Mouse (Mus musculus) CD4-positive, CD25-positive, alpha-beta regulatory T cell, adult 9 weeks (primary cell): Measurements from ENCODE around the gene Tmem141. TPM values are rescaled to one million over a fixed set of nuclear protein-coding genes. Genes with fewer than 3 reads are reported as not detected.

Source experiments
- polyA plus RNA-seq: library from polyadenylated mRNA; unstranded; fragments of 100-300 nt; shearing (Covaris generic); gene quantifications from one replicate; pipeline ENCODE4 v1.2.1, GENCODE M21; 2017

Gene Tmem141
- 2.1 TPM for polyA plus RNA-seq

DNA sequence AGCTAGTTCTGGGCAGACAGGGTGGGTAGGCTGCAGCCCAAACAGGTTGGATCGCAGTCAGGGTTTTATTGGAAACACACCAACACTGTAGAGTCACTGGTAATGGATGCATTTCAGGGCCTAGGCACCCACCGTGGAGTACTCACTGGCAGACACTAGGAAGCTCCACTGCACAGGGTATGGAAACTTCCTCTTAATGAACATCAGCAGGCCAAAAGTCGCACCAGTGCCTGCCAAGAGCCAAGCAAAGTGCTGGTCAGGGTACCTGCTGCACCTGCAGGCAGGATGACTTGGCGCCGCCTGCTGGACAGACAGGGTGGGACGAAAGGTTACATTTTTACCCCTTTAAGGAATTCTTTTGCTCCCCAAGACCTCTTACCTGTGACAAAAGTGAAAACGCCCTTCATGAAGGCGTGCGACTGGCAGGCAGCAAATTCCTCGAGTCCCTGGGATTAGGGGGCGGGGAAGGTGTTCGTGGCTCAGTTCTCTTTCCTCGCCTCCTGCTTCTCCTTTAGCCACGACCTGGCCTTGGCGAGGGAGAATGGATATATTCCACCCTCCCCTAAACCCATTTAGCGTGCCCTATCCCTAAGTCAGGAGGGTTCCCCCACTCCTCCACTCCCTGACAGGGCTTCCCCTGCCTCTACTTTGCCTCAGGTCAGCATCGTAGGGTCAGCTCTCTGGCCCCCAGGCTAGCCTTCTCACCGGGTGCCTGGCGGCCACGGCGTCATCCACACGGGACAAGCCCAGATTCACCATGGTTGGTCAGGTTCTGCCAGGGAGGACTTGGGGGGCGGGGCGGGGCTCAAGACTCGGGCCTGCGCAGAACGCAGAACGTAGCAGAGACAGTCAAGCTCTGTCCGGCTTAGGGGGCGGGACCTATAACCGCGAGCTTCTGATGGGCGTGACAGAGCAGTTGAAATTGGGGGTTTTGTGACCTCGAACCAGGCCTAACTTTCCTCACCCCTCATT lies at the start of gene Tmem141:
Gene Tmem141 (minus strand): TSS at position 777 of the 972 bp plus-strand sequence.

GRCm38 (mm10) chr2:25657652-25658051 lies 35.8 kb upstream of the Tmem141 start, which contains the start of gene Lcn5:
Lcn5 (plus strand) TSS chr2:25657952.

DNA sequence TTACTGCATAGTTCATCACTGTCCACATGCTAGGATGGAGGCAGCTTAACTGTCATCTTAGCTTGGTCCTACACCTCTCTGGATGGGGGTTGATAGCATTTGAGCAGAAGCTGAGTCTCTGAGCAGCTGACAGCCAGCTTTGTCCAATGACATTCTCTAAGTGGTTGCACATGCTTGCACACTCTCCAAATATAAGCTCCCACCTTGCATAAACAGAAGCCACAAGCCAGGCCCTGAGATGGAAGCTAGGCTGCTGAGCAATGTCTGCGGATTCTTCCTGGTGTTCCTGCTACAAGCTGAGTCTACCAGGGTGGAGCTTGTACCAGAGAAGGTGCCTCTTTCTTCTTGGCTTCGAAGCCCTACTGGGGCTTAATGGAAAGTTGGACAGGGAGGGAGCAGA lies 31.1 kb upstream of the Tmem141 start, which contains the start of gene Lcn8:
Gene Lcn8 (plus strand): TSS at position 219 of the 400 bp plus-strand sequence.

DNA sequence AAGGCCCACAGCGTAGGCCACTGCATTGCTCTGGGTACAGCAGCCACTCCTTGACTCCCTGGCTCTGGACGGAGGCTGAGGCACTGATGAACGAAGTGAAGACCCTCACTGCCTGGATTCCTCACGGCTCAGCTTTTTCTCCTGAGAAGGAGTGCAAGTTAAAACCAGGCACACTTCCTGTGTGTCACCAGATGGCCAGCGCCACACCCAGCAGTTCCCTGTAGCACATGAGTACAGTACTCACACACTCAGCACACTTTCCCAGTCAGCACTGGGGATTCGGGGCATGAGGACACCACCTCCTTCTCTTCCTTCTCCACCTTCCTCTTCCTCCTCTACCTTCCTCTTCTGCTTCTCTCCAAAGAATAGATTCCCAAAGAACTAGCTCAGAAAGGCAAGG lies 6.0 kb upstream of the Tmem141 start, which contains the start of gene Fcna:
Gene Fcna (minus strand): TSS at position 220 of the 400 bp plus-strand sequence.

DNA sequence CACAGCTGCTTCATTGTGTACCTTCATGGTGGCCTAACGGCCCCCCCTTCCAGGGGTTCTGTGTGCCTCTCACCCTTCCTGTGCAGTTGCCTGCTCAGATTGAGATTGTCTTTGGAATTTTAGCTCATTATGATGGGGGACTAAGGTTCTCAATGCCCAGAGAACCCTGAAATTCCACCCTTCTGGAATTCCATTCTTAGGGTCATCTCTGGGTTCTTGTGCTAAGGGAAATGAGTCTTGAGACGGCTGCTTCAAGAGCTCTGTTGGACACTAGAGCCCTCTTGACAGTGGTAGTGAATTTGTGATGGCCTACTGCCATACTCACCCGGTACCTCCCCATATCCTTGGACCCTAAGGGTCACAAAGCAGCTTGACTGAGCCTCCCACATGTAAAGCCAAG lies 4.2 kb downstream of the Tmem141 start, which contains the start of gene Ccdc183:
Gene Ccdc183 (minus strand): TSS at position 101 of the 400 bp plus-strand sequence.

GRCm38 (mm10) chr2:25607761-25608622 lies 13.8 kb downstream of the Tmem141 start, which contains the start of gene Rabl6:
Rabl6 (minus strand) TSS chr2:25608521.

GRCm38 (mm10) chr2:25581294-25581864 lies 40.4 kb downstream of the Tmem141 start, which contains the start of gene Ajm1:
Ajm1 (minus strand) TSS chr2:25581757.

GRCm38 (mm10) chr2:25574579-25575431 lies 47.0 kb downstream of the Tmem141 start, which contains the start of the genes Mamdc4 and Phpt1:
Mamdc4 (minus strand) TSS chr2:25574845.
Phpt1 (minus strand) TSS chr2:25575224.

Other genes starting within 250 kb of the Tmem141 start
- gene Sapcd2, start 249.7 kb downstream of the Tmem141 start, polyA plus RNA-seq, result 0.37 TPM
- not detected for gene Entpd2, start 226.1 kb downstream of the Tmem141 start, polyA plus RNA-seq
- 1.1 TPM for gene Npdc1, start 222.7 kb downstream of the Tmem141 start, polyA plus RNA-seq
- gene Fut7, start 198.7 kb downstream of the Tmem141 start, polyA plus RNA-seq, result 6.8 TPM
- 19.7 TPM for gene Abca2, start 193.3 kb downstream of the Tmem141 start, polyA plus RNA-seq
- gene Clic3, start 165.2 kb downstream of the Tmem141 start, polyA plus RNA-seq, result 5.3 TPM
- gene Paxx, start 160.9 kb downstream of the Tmem141 start, polyA plus RNA-seq, result 117 TPM
- gene Ptgds, start 152.0 kb downstream of the Tmem141 start, polyA plus RNA-seq, result not detected
- gene Lcn12, start 128.1 kb downstream of the Tmem141 start, polyA plus RNA-seq, result not detected
- 125 TPM for gene Fbxw5, start 121.3 kb downstream of the Tmem141 start, polyA plus RNA-seq
- gene C8g, start 120.3 kb downstream of the Tmem141 start, polyA plus RNA-seq, result 10.0 TPM
- gene Traf2, start 75.1 kb downstream of the Tmem141 start, polyA plus RNA-seq, result 106 TPM
- 249 TPM for gene Edf1, start 64.2 kb downstream of the Tmem141 start, polyA plus RNA-seq
- gene Mamdc4, start 47.2 kb downstream of the Tmem141 start, polyA plus RNA-seq, result 1.0 TPM
- 88.8 TPM for gene Phpt1, start 46.8 kb downstream of the Tmem141 start, polyA plus RNA-seq
- not detected for gene Ajm1, start 40.2 kb downstream of the Tmem141 start, polyA plus RNA-seq
- 8.2 TPM for gene Rabl6, start 13.5 kb downstream of the Tmem141 start, polyA plus RNA-seq
- gene Ccdc183, start 4.3 kb downstream of the Tmem141 start, polyA plus RNA-seq, result not detected
- gene Fcna, start 6.0 kb upstream of the Tmem141 start, polyA plus RNA-seq, result 5.9 TPM
- gene Lcn8, start 31.1 kb upstream of the Tmem141 start, polyA plus RNA-seq, result not detected
- gene Lcn5, start 35.9 kb upstream of the Tmem141 start, polyA plus RNA-seq, result not detected
- gene Lcn6, start 54.8 kb upstream of the Tmem141 start, polyA plus RNA-seq, result 0.31 TPM
- gene Lcn10, start 60.7 kb upstream of the Tmem141 start, polyA plus RNA-seq, result 0.33 TPM
- gene Obp2a, start 78.0 kb upstream of the Tmem141 start, polyA plus RNA-seq, result 0.88 TPM
- gene Bmyc, start 84.7 kb upstream of the Tmem141 start, polyA plus RNA-seq, result 119 TPM
- gene Obp2b, start 115.0 kb upstream of the Tmem141 start, polyA plus RNA-seq, result not detected
- gene Lcn3, start 143.6 kb upstream of the Tmem141 start, polyA plus RNA-seq, result not detected
- not detected for gene Lcn11, start 155.0 kb upstream of the Tmem141 start, polyA plus RNA-seq
- gene Gm13539, start 160.3 kb upstream of the Tmem141 start, polyA plus RNA-seq, result not detected
- gene Glt6d1, start 193.8 kb upstream of the Tmem141 start, polyA plus RNA-seq, result not detected
- gene Lcn9, start 201.1 kb upstream of the Tmem141 start, polyA plus RNA-seq, result not detected
- gene Sohlh1, start 225.2 kb upstream of the Tmem141 start, polyA plus RNA-seq, result 0.21 TPM
- 0.09 TPM for gene Kcnt1, start 241.7 kb upstream of the Tmem141 start, polyA plus RNA-seq